Mouse (Mus musculus): Measurements from ENCODE around the gene Gm12355.
A peak's percentile ranks its signal among the peaks of the same experiment; 100 is the strongest.

GRCm38 (mm10) chr11:98597363-98597762, 28.1 kb downstream of the Gm12355 start:
- no peak for TF ChIP-seq POLR2A (IDR thresholded peaks at IDR 0.05; ENCODE audit: insufficient read depth, low read depth, low read length)
- peak; percentile 79 for TF ChIP-seq CTCF (IDR thresholded peaks at IDR 0.05)
- TF ChIP-seq EP300 (IDR thresholded peaks at IDR 0.05; ENCODE audit: insufficient read depth, low read depth, low read length): peak; percentile 67; the same call in 1 of the 2 replicates
